Comparison of ENCODE assay signal across 8 mouse cellular contexts in genomic region chr5:88886349-88886667, GRCm38 (mm10). TPM values are rescaled to one million over a fixed set of nuclear protein-coding genes. Genes with fewer than 3 reads are reported as not detected.
A peak's percentile ranks its signal among the peaks of the same experiment; 100 is the strongest.
DNase-seq lines count a peak whose midpoint lies in the region; ATAC-seq and TF ChIP-seq lines count a peak whose summit lies in the region.

No protein-coding gene starts in this region.

- H3K36me3 ChIP-seq in spleen, adult 2 months (ENCODE audit: control insufficient read depth, insufficient read depth, low read length) = no peaks in the 10 kb centered on the region
- no peaks in the 10 kb centered on the region for H3K36me3 ChIP-seq in liver, embryonic 12.5 days

- WGBS in spleen, adult 2 months = 3% methylated on average over 14 of the region's 14 CpGs
- WGBS in liver, embryonic 12.5 days (ENCODE audit: insufficient replicate concordance) = 2% methylated on average over 14 of the region's 14 CpGs

- no peak for TF ChIP-seq CTCF in spleen, adult 2 months (IDR thresholded peaks at IDR 0.05; ENCODE audit: extremely low read depth, insufficient read depth, insufficient read length, insufficient replicate concordance)

- peak; percentile 51 for DNase-seq in embryo, embryonic 10 days (ENCODE audit: low spot score)
- no peak for DNase-seq in embryo, embryonic 11 days
- DNase-seq in spleen, adult 2 months (ENCODE audit: low read depth in 1 of 2, low spot score in 2 of 2) = no peak
- no peak for DNase-seq in spleen, adult 12 weeks (ENCODE audit: low spot score)
- no peak for DNase-seq in layer of hippocampus, postnatal 25 days (ENCODE audit: extremely low spot score in 1 of 2, low spot score in 1 of 2)
- DNase-seq in frontal cortex, postnatal 25 days (ENCODE audit: low spot score in 2 of 2) = no peak
- no peak for DNase-seq in left cerebral cortex, postnatal 36 days (ENCODE audit: low spot score in 2 of 2)

- no peak for TF ChIP-seq POLR2A in spleen, adult 2 months (IDR thresholded peaks at IDR 0.05; ENCODE audit: low read depth, low read length)

- H3K27me3 ChIP-seq in spleen, adult 2 months (ENCODE audit: control insufficient read depth, insufficient read depth, low read length) = peaks cover 22% of the 10 kb centered on the region
- peaks cover 55% of the 10 kb centered on the region for H3K27me3 ChIP-seq in liver, embryonic 12.5 days (replicated peaks)

- peak overlapping the region; percentile 42 for H3K4me3 ChIP-seq in spleen, adult 2 months (ENCODE audit: extremely low read depth, insufficient read depth, insufficient read length)
- peak overlapping the region; percentile 63 for H3K4me3 ChIP-seq in liver, embryonic 12.5 days

- peak overlapping the region; percentile 76 for H3K4me2 ChIP-seq in liver, embryonic 12.5 days

- H3K4me1 ChIP-seq in spleen, adult 2 months (ENCODE audit: control insufficient read depth, insufficient read depth, insufficient read length) = peaks cover 8% of the 10 kb centered on the region; the same call in 1 of the 2 replicates
- peaks cover 12% of the 10 kb centered on the region; the same call in 1 of the 2 replicates for H3K4me1 ChIP-seq in liver, embryonic 12.5 days

- H3K27ac ChIP-seq in spleen, adult 2 months (ENCODE audit: insufficient read depth, low read length) = no peak overlapping the region
- no peak overlapping the region for H3K27ac ChIP-seq in liver, embryonic 12.5 days

- H3K9me3 ChIP-seq in liver, embryonic 12.5 days (replicated peaks) = no peaks in the 10 kb centered on the region

- intact Hi-C loops in left cerebral cortex, postnatal 36 days (cut with DNase I) = loop anchor here (5.0 kb wide), 2 partner anchors 46 to 336 kb away; no protein-coding TSS in a partner anchor

- H3K9ac ChIP-seq in liver, embryonic 12.5 days = peak overlapping the region; percentile 52; the same call in 1 of the 2 replicates

- no peak for ATAC-seq in liver, embryonic 12.5 days

RNA-seq across cellular contexts. Expression of gene Slc4a4, which starts 0.3 kb away (rescaled TPM):
- polyA plus RNA-seq in spleen, adult 2 months (2012; rRNA removed) = 0.14 TPM in 2 replicates
- polyA plus RNA-seq in liver, embryonic 12.5 days (2016; fragmentation: Nextera tagmentation; extraction: Ambion mirVana) = 1.4 and 1.6 TPM in 2 replicates
- total RNA-seq in layer of hippocampus, postnatal 25 days (2021) = 100 to 1,000 TPM; 139 to 170 TPM
- total RNA-seq in left cerebral cortex, postnatal 36 days (2021) = 100 to 1,000 TPM; 100 to 126 TPM
